Mouse (Mus musculus) T-helper 1 cell (primary cell): ENCODE measurements at regions not wholly inside any gene's neighbourhood (a gene's known extent, or its start where the extent isn't known, plus 50 kb on each side); places are given as distances from the start of the nearest gene placed in this dataset.

Source experiments
- in situ Hi-C: fragments of 300-600 bp; cut with MboI, MseI; formaldehyde crosslinking; loops from one replicate; pipeline ENCODE4 v1.15.1; 2025; ENCODE audit warnings: high pct_unique_total_duplicates

DNA sequence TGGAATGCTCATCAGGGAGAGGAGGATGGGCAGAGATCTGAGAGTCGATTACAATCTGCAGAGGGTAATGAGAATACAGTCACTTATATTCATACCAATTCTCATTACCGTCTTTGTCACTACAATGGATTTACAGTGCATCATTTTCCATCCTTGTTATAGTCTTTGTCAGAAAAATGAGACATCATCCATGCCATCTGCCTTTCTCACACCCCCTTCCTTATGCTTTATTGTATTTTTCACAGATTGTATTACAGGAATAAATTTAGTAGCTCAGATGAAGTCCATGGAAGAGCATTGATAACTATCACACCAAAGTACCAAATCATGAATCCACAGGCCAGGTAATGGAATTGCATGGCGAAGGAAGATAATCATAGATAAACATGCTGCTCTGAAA is 779.5 kb downstream of the Cenpc1 start:
- in situ Hi-C loops: no loop called here

DNA sequence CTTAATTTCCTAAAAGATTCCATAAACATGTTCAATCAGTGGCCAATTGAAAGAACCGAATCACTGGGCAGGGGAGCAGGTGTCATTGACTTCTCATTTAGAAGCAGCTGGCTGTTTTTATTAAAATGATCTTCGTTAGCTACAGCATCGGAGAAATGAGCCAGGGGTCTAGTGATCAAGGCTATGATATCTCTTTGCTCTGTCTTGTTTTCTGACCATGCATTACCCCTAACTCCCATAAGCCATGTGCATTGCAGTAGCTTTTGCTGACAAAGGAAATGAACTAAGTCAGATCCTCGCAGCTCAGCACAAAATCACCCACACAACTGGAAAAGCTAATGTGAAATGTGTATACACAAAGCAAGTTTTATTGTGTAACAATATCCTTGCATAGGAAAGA is 816.9 kb downstream of the Cenpc1 start:
- in situ Hi-C loops: loop anchor here (10.0 kb wide), 1 partner anchor 1186 kb away; no protein-coding TSS in a partner anchor

DNA sequence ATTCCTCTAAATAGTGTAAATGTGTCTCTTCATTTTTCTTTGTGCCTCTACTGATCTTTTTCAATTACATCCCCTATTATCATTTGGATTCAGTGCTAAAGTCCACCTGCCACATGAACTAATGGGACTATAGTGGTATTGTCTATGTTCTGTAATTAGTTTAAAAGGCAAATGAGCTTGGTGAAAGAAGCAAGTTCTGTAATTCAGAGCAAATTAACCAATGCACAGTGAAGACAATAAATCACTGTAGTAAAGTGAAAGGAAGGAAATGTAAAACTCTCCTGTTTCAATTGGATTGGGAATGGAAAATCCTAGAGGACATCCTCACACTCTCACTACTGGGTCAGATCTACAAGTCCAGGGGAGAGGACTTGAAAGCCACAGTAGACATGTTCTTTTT is 823.2 kb upstream of the Epha5 start:
- in situ Hi-C loops: loop anchor here (10.0 kb wide), 1 partner anchor 1194 kb away; no protein-coding TSS in a partner anchor

DNA sequence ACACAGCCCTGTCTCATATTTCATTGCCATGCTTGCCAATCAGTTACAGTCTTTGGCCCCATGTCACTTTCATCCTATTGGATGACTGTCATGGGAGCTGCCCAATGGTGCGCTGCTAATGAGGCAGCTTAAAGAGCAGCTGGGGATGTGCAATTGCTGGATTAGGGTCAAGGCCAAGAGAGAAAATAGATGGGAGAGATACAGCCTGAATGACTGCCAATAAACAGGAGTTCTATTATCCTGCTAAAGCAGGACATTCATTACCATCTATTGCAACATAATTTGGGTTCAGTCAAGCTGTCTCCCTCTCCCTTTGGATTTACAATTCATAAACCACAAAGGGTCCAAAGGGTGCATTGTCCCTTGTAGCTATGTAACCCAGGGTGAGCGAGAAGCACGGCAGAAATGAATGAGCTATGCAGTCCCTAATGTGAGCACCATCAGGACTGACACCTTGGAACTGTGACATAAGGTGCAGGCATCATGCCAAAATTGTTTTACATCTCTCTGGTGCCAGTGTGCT is 822.4 kb upstream of the Epha5 start:
- in situ Hi-C loops: loop anchor here (10.0 kb wide), 1 partner anchor 1195 kb away; no protein-coding TSS in a partner anchor
